Mouse (Mus musculus): Measurements from ENCODE around the gene Ly86.

The Ly86 gene

GRCm38 (mm10) chr13:37433142-37433541 lies 88.1 kb downstream of the Ly86 start:
- no peak for DNase-seq

- DNase-seq = no peak
Measured at GRCm38 (mm10) chr13:37433730-37434129, 88.7 kb downstream of the Ly86 start.

- DNase-seq = peak; percentile 58 to 73
Measured at GRCm38 (mm10) chr13:37434137-37434772, 89.2 kb downstream of the Ly86 start.

GRCm38 (mm10) chr13:37434841-37435240 lies 89.8 kb downstream of the Ly86 start:
- no peak for DNase-seq

- no peak for DNase-seq
Measured at GRCm38 (mm10) chr13:37436267-37437013, 91.4 kb downstream of the Ly86 start.

- DNase-seq = no peak
Measured at GRCm38 (mm10) chr13:37438788-37439187, 93.8 kb downstream of the Ly86 start.

- no peak for DNase-seq
Measured at GRCm38 (mm10) chr13:37439477-37439876, 94.5 kb downstream of the Ly86 start.

GRCm38 (mm10) chr13:37439941-37440340 lies 94.9 kb downstream of the Ly86 start:
- DNase-seq = no peak

- peak in 1 of 2 experiments; percentile 46 for DNase-seq
Measured at GRCm38 (mm10) chr13:37440593-37441307, 95.7 kb downstream of the Ly86 start.

GRCm38 (mm10) chr13:37442058-37442457 lies 97.0 kb downstream of the Ly86 start:
- DNase-seq = peak in 1 of 2 experiments; percentile 28

- DNase-seq = peak; percentile 48 to 66
Measured at GRCm38 (mm10) chr13:37442531-37442930, 97.5 kb downstream of the Ly86 start.

GRCm38 (mm10) chr13:37446699-37447258 lies 101.8 kb downstream of the Ly86 start:
- no peak for DNase-seq

- DNase-seq = no peak
Measured at GRCm38 (mm10) chr13:37451021-37451420, 106.0 kb downstream of the Ly86 start.

- DNase-seq = peak; percentile 59 to 66
Measured at GRCm38 (mm10) chr13:37451471-37451870, 106.5 kb downstream of the Ly86 start.

- DNase-seq = peak; percentile 75 to 84
Measured at GRCm38 (mm10) chr13:37452022-37452941, 107.3 kb downstream of the Ly86 start.

- DNase-seq = peak; percentile 86 to 91
Measured at GRCm38 (mm10) chr13:37453203-37453602, 108.2 kb downstream of the Ly86 start.

GRCm38 (mm10) chr13:37454356-37454755 lies 109.3 kb downstream of the Ly86 start:
- DNase-seq = no peak

GRCm38 (mm10) chr13:37455561-37455960 lies 110.6 kb downstream of the Ly86 start:
- DNase-seq = peak; percentile 50 to 54

GRCm38 (mm10) chr13:37457007-37457827 lies 112.2 kb downstream of the Ly86 start:
- DNase-seq = peak; percentile 82 to 88

- DNase-seq = no peak
Measured at GRCm38 (mm10) chr13:37458557-37458956, 113.5 kb downstream of the Ly86 start.

GRCm38 (mm10) chr13:37459022-37459421 lies 114.0 kb downstream of the Ly86 start:
- DNase-seq = no peak

Data from kidney, postnatal 4 days (tissue).